Mouse (Mus musculus) left cerebral cortex, postnatal 4 days (tissue): ENCODE data around the gene Cish. TPM values are rescaled to one million over a fixed set of nuclear protein-coding genes. Genes with fewer than 3 reads are reported as not detected.

Experiments
- DNase-seq: peaks from one replicate; pipeline ENCODE4 v3.0.0-alpha.2; 2022
- intact Hi-C: fragments of 180-260 bp; cut with DNase I; formaldehyde crosslinking; loops from one replicate; pipeline ENCODE4 v1.15.1; 2025
- total RNA-seq, 2 experiments: library from RNA; stranded (reverse); gene quantifications; 2 replicates each; pipeline ENCODE4 v1.2.3; 2021

Gene Cish
- 10 to 100 TPM; 16.4 to 17.5 TPM for total RNA-seq

GRCm38 (mm10) chr9:107296016-107296040, at the start of gene Cish:
Gene Cish (plus strand): TSS chr9:107296026.
- DNase-seq: no peak
- intact Hi-C loops: loop anchor here (5.0 kb wide), 1 partner anchor 216 kb away; no protein-coding TSS in a partner anchor

GRCm38 (mm10) chr9:107246170-107246569, 49.7 kb upstream of the Cish start:
- DNase-seq: peak; percentile 25
- intact Hi-C loops: no loop called here

- DNase-seq: no peak
Measured at GRCm38 (mm10) chr9:107249154-107249553, 46.7 kb upstream of the Cish start.

GRCm38 (mm10) chr9:107250416-107251337, 45.1 kb upstream of the Cish start:
- intact Hi-C loops: no loop called here
- no peak for DNase-seq

More at GRCm38 (mm10) chr9:107249154-107249553, 46.7 kb upstream of the Cish start:
- intact Hi-C loops: no loop called here

GRCm38 (mm10) chr9:107252164-107252563, 43.7 kb upstream of the Cish start:
- intact Hi-C loops: no loop called here
- peak; percentile 83 for DNase-seq

- DNase-seq: peak; percentile 91
- intact Hi-C loops: no loop called here
Measured at GRCm38 (mm10) chr9:107254476-107254875, 41.4 kb upstream of the Cish start.

GRCm38 (mm10) chr9:107254925-107255324, 40.9 kb upstream of the Cish start:
- peak; percentile 36 for DNase-seq
- intact Hi-C loops: no loop called here

- DNase-seq: peak; percentile 75
- intact Hi-C loops: no loop called here
Measured at GRCm38 (mm10) chr9:107255596-107255995, 40.2 kb upstream of the Cish start.

GRCm38 (mm10) chr9:107259571-107259970, 36.3 kb upstream of the Cish start:
- intact Hi-C loops: no loop called here
- DNase-seq: no peak

- intact Hi-C loops: no loop called here
- peak; percentile 39 for DNase-seq
Measured at GRCm38 (mm10) chr9:107260429-107260828, 35.4 kb upstream of the Cish start.

- no peak for DNase-seq
Measured at GRCm38 (mm10) chr9:107260836-107261235, 35.0 kb upstream of the Cish start.

GRCm38 (mm10) chr9:107261792-107262191, 34.0 kb upstream of the Cish start:
- intact Hi-C loops: no loop called here
- no peak for DNase-seq

More at GRCm38 (mm10) chr9:107260836-107261235, 35.0 kb upstream of the Cish start:
- intact Hi-C loops: no loop called here

- intact Hi-C loops: no loop called here
- peak; percentile 54 for DNase-seq
Measured at GRCm38 (mm10) chr9:107262375-107262774, 33.5 kb upstream of the Cish start.

GRCm38 (mm10) chr9:107263912-107264311, 31.9 kb upstream of the Cish start:
- DNase-seq: no peak
- intact Hi-C loops: no loop called here

GRCm38 (mm10) chr9:107264731-107265130, 31.1 kb upstream of the Cish start:
- no peak for DNase-seq
- intact Hi-C loops: no loop called here

GRCm38 (mm10) chr9:107267028-107267427, 28.8 kb upstream of the Cish start:
- intact Hi-C loops: no loop called here
- no peak for DNase-seq

GRCm38 (mm10) chr9:107267721-107268402, 28.0 kb upstream of the Cish start:
- intact Hi-C loops: no loop called here
- no peak for DNase-seq

- intact Hi-C loops: no loop called here
Measured at GRCm38 (mm10) chr9:107269772-107270171, 26.1 kb upstream of the Cish start.

GRCm38 (mm10) chr9:107271177-107271938, 24.5 kb upstream of the Cish start:
- intact Hi-C loops: no loop called here

More at GRCm38 (mm10) chr9:107269772-107270171, 26.1 kb upstream of the Cish start:
- DNase-seq: no peak

GRCm38 (mm10) chr9:107272284-107272683, 23.5 kb upstream of the Cish start:
- intact Hi-C loops: no loop called here
- DNase-seq: no peak

More at GRCm38 (mm10) chr9:107271177-107271938, 24.5 kb upstream of the Cish start:
- DNase-seq: no peak

GRCm38 (mm10) chr9:107273184-107273583, 22.6 kb upstream of the Cish start:
- intact Hi-C loops: no loop called here
- DNase-seq: no peak
